Mouse (Mus musculus) embryonic facial prominence, embryonic 12.5 days (tissue): ENCODE measurements at regions not wholly inside any gene's neighbourhood (a gene's known extent, or its start where the extent isn't known, plus 50 kb on each side); places are given as distances from the start of the nearest gene placed in this dataset.

Experiments used
- ATAC-seq: fragments of 200-750 bp; cut with Nextera tagmentation; 2 replicates; pipeline ENCODE4 v1.8.0; 2017; ENCODE audit not compliant: insufficient number of reproducible peaks, insufficient read depth, low FRiP score, low TSS enrichment
- H3K27ac ChIP-seq: fragments of 300-500 bp; sonication (generic); 2 replicates; pipeline ENCODE4 v1.5.1; 2016; ENCODE audit warnings: mild to moderate bottlenecking
- H3K27me3 ChIP-seq: fragments of 300-500 bp; sonication (generic); 2 replicates; pipeline ENCODE4 v1.6.1; 2016; ENCODE audit warnings: mild to moderate bottlenecking, moderate library complexity
- H3K36me3 ChIP-seq: fragments of 300-500 bp; sonication (generic); 2 replicates; pipeline ENCODE4 v1.6.1; 2016; ENCODE audit warnings: mild to moderate bottlenecking
- H3K4me1 ChIP-seq: fragments of 300-500 bp; sonication (generic); 2 replicates; pipeline ENCODE4 v1.6.1; 2016
- H3K4me2 ChIP-seq: fragments of 300-500 bp; sonication (generic); replicated peaks from 2 replicates; pipeline ENCODE4 v1.6.1; 2016; ENCODE audit warnings: mild to moderate bottlenecking, moderate library complexity
- H3K4me3 ChIP-seq: fragments of 300-500 bp; sonication (generic); 2 replicates; pipeline ENCODE4 v1.5.1; 2016; ENCODE audit warnings: mild to moderate bottlenecking
- H3K9ac ChIP-seq: fragments of 300-500 bp; sonication (generic); 2 replicates; pipeline ENCODE4 v1.6.1; 2016; ENCODE audit warnings: mild to moderate bottlenecking, moderate library complexity
- H3K9me3 ChIP-seq: fragments of 300-500 bp; sonication (generic); 2 replicates; pipeline ENCODE4 v1.6.1; 2016; ENCODE audit warnings: mild to moderate bottlenecking, moderate library complexity
- WGBS: fragments of 180-500 bp; shearing (Covaris S2); methylation state at CpG from one replicate; pipeline ENCODE4 v1.1.7; 2016; 5-methylcytosine and 5-hydroxymethylcytosine counted together

- ATAC-seq = no peak
- no peaks in the 10 kb centered on the region for H3K9me3 ChIP-seq
- H3K9ac ChIP-seq = no peak overlapping the region
- no peak overlapping the region for H3K4me2 ChIP-seq
- no peaks in the 10 kb centered on the region for H3K27me3 ChIP-seq
- WGBS = 60% methylated on average over 3 of the region's 3 CpGs
- H3K27ac ChIP-seq = no peak overlapping the region
- H3K36me3 ChIP-seq = no peaks in the 10 kb centered on the region
- H3K4me3 ChIP-seq = no peak overlapping the region
- peaks cover 8% of the 10 kb centered on the region; the same call in 1 of the 2 replicates for H3K4me1 ChIP-seq
These were observed 159.2 kb upstream of the Zfp706 start for GRCm38 (mm10) chr15:37166744-37167143.

DNA sequence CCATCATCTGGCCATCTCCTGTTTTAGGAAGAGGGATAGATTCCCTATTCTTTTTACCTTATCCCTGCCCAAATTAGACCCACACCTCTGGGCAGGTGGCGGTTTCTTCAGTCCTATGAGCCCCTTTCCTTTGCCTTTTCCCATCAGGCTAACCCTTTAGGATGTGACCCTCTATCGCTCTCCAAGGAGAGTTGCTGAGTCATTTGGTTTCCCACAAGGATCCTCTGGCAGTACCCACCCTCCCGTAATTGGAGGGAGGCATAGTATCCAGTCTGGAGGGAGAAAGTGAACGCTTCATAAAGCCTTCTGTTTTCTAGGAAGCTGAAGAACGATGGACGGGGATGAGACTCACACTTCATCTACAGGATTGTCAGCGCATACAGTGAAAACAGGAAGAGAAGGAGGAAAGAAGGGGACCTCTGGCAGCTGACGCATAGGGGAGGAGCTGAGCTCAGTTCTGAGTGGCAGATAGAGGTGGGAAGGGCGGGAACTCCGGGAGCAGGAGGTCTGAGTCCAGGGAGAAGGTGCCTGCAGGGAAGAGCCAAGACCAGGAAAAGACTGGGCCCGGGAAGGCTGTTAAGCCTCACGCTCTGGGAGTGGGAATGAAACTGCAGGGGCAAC, 158.4 kb upstream of the Zfp706 start:
- H3K4me2 ChIP-seq = peak overlapping the region; percentile 18
- no peaks in the 10 kb centered on the region for H3K36me3 ChIP-seq
- 22% methylated on average over 12 of the region's 12 CpGs for WGBS
- H3K9ac ChIP-seq = no peak overlapping the region
- H3K27ac ChIP-seq = no peak overlapping the region
- H3K4me3 ChIP-seq = no peak overlapping the region
- H3K27me3 ChIP-seq = no peaks in the 10 kb centered on the region
- no peaks in the 10 kb centered on the region for H3K9me3 ChIP-seq
- no peak for ATAC-seq
- peaks cover 8% of the 10 kb centered on the region; the same call in 1 of the 2 replicates for H3K4me1 ChIP-seq

DNA sequence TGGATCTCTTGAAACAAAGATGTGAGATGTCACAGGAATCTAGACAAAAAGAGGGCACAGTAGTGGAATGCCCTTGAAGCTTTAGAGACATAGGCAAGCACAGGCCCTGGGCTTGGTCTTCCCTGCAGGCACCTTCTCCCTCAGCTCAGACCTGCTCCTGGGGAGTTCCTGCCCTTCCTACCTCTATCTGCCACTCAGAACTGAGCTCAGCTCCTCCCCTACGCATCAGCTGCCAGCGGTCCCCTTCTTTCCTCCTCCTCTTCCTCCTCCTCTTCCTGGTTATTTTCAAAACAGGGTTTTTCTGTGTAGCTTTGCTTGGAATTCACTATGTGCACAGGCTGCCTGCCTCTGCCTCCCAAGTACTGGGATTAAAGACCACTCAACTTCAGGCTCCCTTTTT, 157.6 kb upstream of the Zfp706 start:
- H3K4me1 ChIP-seq = peaks cover 11% of the 10 kb centered on the region
- ATAC-seq = no peak
- no peak overlapping the region for H3K4me3 ChIP-seq
- WGBS = 43% methylated on average over 2 of the region's 2 CpGs
- H3K9ac ChIP-seq = no peak overlapping the region
- no peaks in the 10 kb centered on the region for H3K36me3 ChIP-seq
- no peak overlapping the region for H3K4me2 ChIP-seq
- H3K9me3 ChIP-seq = no peaks in the 10 kb centered on the region
- no peaks in the 10 kb centered on the region for H3K27me3 ChIP-seq
- no peak overlapping the region for H3K27ac ChIP-seq

- Histone ChIP-seq H3K4me3 (no peak overlapping the region), H3K27me3 (no peaks in the 10 kb centered on the region), H3K9ac (no peak overlapping the region), H3K27ac (no peak overlapping the region), H3K4me1 (peaks cover 12% of the 10 kb centered on the region), H3K9me3 (no peaks in the 10 kb centered on the region), H3K36me3 (no peaks in the 10 kb centered on the region), H3K4me2 (no peak overlapping the region)
- WGBS = 32% methylated on average over 15 of the region's 15 CpGs
- no peak for ATAC-seq
These were observed 156.9 kb upstream of the Zfp706 start for GRCm38 (mm10) chr15:37164191-37165135.

DNA sequence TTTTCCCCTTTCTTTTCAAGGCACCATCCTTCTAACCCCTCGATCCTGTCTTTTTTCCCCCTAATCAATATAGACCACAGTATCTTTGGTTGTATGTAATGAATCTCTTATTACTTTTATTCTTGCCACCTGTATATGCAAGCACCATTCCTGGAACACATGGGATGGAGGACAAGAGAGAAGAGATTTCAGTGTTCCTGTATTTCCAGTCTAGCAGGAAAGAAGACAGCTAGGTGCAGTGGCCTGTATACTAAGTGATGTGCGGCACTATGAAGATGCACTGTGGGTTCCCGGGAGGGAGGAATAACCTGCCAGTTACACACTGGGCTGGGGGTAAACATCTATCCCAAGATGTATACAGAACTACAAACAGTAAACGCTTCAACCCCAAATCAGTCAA, 152.4 kb upstream of the Zfp706 start:
- no peak for ATAC-seq
- no peak overlapping the region for H3K9ac ChIP-seq
- H3K27me3 ChIP-seq = no peaks in the 10 kb centered on the region
- no peak overlapping the region for H3K4me3 ChIP-seq
- no peak overlapping the region for H3K4me2 ChIP-seq
- no peak overlapping the region for H3K27ac ChIP-seq
- H3K9me3 ChIP-seq = no peaks in the 10 kb centered on the region
- peaks cover 12% of the 10 kb centered on the region for H3K4me1 ChIP-seq
- 65% methylated on average over 4 of the region's 4 CpGs for WGBS
- no peaks in the 10 kb centered on the region for H3K36me3 ChIP-seq

- Histone ChIP-seq H3K4me3 (no peak overlapping the region), H3K9me3 (no peaks in the 10 kb centered on the region), H3K4me1 (peaks cover 12% of the 10 kb centered on the region), H3K27me3 (no peaks in the 10 kb centered on the region), H3K27ac (no peak overlapping the region), H3K36me3 (no peaks in the 10 kb centered on the region), H3K4me2 (no peak overlapping the region), H3K9ac (no peak overlapping the region)
- WGBS = 7% methylated on average over 4 of the region's 4 CpGs
- 0 out of 2 replicates have a peak, but pooled peaks have one; percentile 75 for ATAC-seq
These were observed 151.8 kb upstream of the Zfp706 start for GRCm38 (mm10) chr15:37159349-37159748.

- Histone ChIP-seq H3K9ac (no peak overlapping the region), H3K4me2 (no peak overlapping the region), H3K9me3 (no peaks in the 10 kb centered on the region), H3K27ac (no peak overlapping the region), H3K27me3 (no peaks in the 10 kb centered on the region), H3K36me3 (no peaks in the 10 kb centered on the region), H3K4me3 (no peak overlapping the region), H3K4me1 (peaks cover 12% of the 10 kb centered on the region)
- 70% methylated on average over 4 of the region's 4 CpGs for WGBS
- ATAC-seq = no peak
These were observed 149.8 kb upstream of the Zfp706 start for GRCm38 (mm10) chr15:37157386-37157785.

- no peak for ATAC-seq
- Histone ChIP-seq H3K27me3 (no peaks in the 10 kb centered on the region), H3K9me3 (no peaks in the 10 kb centered on the region), H3K36me3 (no peaks in the 10 kb centered on the region), H3K27ac (no peak overlapping the region), H3K4me3 (no peak overlapping the region), H3K4me2 (no peak overlapping the region), H3K9ac (no peak overlapping the region), H3K4me1 (peaks cover 10% of the 10 kb centered on the region; the same call in 1 of the 2 replicates)
- WGBS = 74% methylated on average over 4 of the region's 4 CpGs
These were observed 147.4 kb upstream of the Zfp706 start for GRCm38 (mm10) chr15:37154934-37155333.

DNA sequence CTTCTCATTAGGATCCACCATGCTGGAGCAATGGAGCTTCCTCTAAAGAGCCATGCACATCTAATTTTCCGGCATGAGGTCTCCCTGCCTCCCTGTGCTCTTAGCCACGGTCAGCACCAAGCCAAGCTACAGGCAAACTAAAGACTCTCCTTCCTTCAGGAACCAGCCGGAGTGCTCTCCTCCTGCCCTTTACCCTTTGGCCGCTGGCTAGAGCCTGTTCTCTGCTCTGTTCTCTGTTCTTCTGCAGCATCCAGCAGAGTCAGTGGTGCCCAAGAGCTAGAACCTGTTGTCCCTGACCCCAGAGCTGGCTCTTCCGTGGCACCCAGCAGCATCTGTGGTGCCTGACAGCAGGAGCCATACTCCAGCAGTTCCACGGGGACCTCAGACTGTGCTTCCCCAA, 145.6 kb upstream of the Zfp706 start:
- Histone ChIP-seq H3K4me2 (no peak overlapping the region), H3K4me1 (no peaks in the 10 kb centered on the region), H3K4me3 (no peak overlapping the region), H3K9ac (no peak overlapping the region), H3K36me3 (no peaks in the 10 kb centered on the region), H3K27ac (no peak overlapping the region), H3K9me3 (no peaks in the 10 kb centered on the region), H3K27me3 (no peaks in the 10 kb centered on the region)
- ATAC-seq = no peak
- 82% methylated on average over 6 of the region's 6 CpGs for WGBS

DNA sequence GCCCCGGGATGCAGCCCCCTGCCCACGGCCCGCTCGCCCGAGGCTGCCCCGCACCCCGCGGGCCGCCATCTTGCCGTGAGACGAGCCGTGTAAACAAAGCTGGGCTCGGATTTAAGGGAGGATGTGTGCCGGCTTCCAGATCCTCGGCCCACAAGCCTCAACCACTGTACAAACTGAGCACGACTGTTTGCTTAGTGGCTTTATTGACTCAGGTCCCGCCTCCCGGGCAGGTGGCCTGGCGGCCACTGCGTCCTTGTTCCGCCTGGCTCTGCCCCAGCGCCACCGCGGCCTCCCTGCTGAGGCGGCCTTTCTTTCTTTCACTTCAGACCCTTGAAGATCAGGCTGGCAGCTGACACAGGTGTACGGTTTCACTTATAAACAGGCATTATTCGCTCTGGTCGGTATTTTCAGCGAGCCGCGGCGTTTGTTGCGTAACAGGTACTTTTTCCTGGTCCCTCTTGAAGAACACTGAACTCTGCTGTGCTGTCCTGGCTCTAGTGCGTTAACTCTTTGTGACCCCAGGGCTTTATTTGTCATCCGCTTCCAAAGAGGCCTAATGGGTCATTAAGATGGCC, 128.1 kb upstream of the Zfp706 start:
- no peaks in the 10 kb centered on the region for H3K36me3 ChIP-seq
- ATAC-seq = 0 out of 2 replicates have a peak, but pooled peaks have one; percentile 50
- peak overlapping the region; percentile 60 for H3K4me2 ChIP-seq
- H3K4me1 ChIP-seq = 0 out of 2 replicates have a peak, but pooled peaks cover 6% of the 10 kb centered on the region
- peak overlapping the region; percentile 61 for H3K9ac ChIP-seq
- no peaks in the 10 kb centered on the region for H3K9me3 ChIP-seq
- H3K27ac ChIP-seq = peak overlapping the region; percentile 78
- WGBS = 1% methylated on average over 35 of the region's 35 CpGs
- H3K27me3 ChIP-seq = no peaks in the 10 kb centered on the region
- peak overlapping the region; percentile 36 for H3K4me3 ChIP-seq

DNA sequence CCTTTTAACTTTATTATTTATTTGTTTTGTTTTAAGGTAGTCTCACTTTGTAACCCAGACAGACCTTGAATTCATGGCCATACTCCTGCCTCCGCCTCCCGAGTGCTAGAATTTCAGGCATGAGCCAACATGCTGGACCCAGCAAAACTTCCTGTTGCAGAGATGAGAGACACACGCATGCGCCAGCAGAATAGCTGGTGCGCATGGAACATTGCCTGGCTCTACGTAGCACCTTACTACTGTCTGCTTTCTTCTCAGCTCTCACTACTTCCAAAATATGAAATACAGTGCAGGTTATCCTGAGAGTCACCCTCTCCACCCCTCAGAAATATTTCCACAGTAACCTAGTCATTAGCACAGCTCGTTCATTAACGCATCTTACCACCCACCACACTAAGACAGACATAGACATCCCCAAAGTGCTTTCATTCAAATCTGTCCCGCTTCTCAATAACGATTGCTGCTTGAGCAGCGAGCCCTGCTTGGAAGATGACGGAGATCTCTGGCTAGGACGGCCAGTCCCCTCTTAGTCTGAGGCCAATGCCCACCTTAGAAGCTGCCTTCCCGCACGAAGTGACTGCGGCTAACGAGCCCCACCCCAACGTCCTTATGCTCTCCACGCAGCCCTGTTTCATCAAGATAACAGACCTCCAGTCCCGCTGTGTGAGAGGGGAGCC, 127.5 kb upstream of the Zfp706 start:
- no peaks in the 10 kb centered on the region for H3K36me3 ChIP-seq
- H3K27ac ChIP-seq = peak overlapping the region; percentile 78
- peak; percentile 19; the same call in 1 of the 2 replicates for ATAC-seq
- H3K4me3 ChIP-seq = peak overlapping the region; percentile 36
- H3K4me2 ChIP-seq = peak overlapping the region; percentile 60
- H3K27me3 ChIP-seq = no peaks in the 10 kb centered on the region
- peak overlapping the region; percentile 61 for H3K9ac ChIP-seq
- 22% methylated on average over 20 of the region's 20 CpGs for WGBS
- H3K4me1 ChIP-seq = 0 out of 2 replicates have a peak, but pooled peaks cover 6% of the 10 kb centered on the region
- no peaks in the 10 kb centered on the region for H3K9me3 ChIP-seq
